Mouse (Mus musculus): ENCODE data around the gene Crtc2. TPM values are rescaled to one million over a fixed set of nuclear protein-coding genes. Genes with fewer than 3 reads are reported as not detected.

Gene Crtc2
- total RNA-seq, 4 experiments from 2014 or later: 39.7 to 43.8 (median 42.8) TPM

DNA sequence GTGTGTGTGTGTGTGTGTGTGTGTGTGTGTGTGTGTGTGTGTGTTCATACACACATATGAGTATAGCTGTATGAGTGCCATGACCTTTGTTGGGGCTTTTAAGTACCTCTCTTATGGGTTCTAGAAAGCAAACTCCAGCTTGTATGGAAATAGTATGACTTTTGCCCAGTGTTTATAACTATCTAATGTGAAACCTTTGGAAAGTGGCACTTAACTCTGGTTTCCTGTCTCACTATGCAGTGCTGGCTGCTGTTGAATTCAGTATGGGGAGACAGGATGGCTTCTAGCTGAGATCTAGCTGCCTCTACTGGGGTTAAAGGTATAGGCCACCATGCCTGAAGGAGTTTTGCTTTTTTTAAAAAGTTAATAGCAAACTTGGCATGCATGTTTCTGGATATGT lies 55.6 kb downstream of the Crtc2 start:
- DNase-seq (ENCODE audit: low spot score in 2 of 2): no peak

DNA sequence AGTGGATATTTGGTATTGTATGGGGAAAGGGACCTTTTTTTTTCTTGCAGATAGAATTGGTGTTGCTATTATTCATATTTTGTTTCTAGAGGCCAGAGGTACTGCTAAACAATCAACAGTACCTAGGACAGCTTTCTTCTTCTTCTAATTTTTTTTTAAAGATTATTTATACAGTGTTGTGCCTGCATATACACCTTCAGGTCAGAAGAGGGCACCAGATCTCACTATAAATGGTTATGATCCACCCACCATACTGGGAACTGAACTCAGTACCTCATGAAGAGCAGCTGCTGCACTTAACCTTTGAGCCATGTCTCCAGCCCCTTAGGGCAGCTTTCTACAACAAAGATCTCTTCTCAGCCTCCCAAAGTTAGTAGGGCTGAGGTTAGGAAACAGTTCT lies 59.4 kb downstream of the Crtc2 start:
- DNase-seq (ENCODE audit: low spot score in 2 of 2): no peak

Small RNA genes within 50 kb of the gene (microRNA-seq; reads per million reads assigned to microRNA genes)
- gene Mir7012: 0.25 to 1.9 reads per million in 2 experiments

Other genes with a start within 250 kb of the Crtc2 start
- gene 4933434E20Rik, start 202.5 kb upstream of the Crtc2 start, total RNA-seq (2022): 100 to 1,000 TPM in 1 of 4 experiments, 10 to 100 TPM in 3; 94.7 to 111 (median 99.1) TPM
- gene Ubap2l, start 201.5 kb upstream of the Crtc2 start, total RNA-seq (2022): 100 to 1,000 TPM; 165 to 186 (median 173) TPM
- 100 to 1,000 TPM; 143 to 186 (median 163) TPM for gene Tpm3, start 181.5 kb upstream of the Crtc2 start, total RNA-seq (2022)
- gene Nup210l, start 150.0 kb upstream of the Crtc2 start, total RNA-seq (2022): under 1 TPM; 0.16 to 0.41 (median 0.32) TPM
- gene Rps27, start 40.5 kb upstream of the Crtc2 start, total RNA-seq (2022): 1,000 to 10,000 TPM in 3 of 4 experiments, 100 to 1,000 TPM in 1; 970 to 1,112 (median 1,031) TPM
- 10 to 100 TPM in 1 of 4 experiments, 1 to 10 TPM in 3; 7.4 to 10.4 (median 7.7) TPM for gene Rab13, start 40.5 kb upstream of the Crtc2 start, total RNA-seq (2022)
- 10 to 100 TPM; 36.9 to 38.2 (median 37.4) TPM for gene Jtb, start 22.6 kb upstream of the Crtc2 start, total RNA-seq (2022)
- gene Creb3l4, start 10.7 kb upstream of the Crtc2 start, total RNA-seq (2022): under 1 TPM in 2 of 4 experiments, not detected in 2; 0.23 to 0.45 TPM
- 10 to 100 TPM; 43.0 to 64.2 (median 50.4) TPM for gene Slc39a1, start 6.0 kb upstream of the Crtc2 start, total RNA-seq (2022)
- gene Dennd4b, start 11.0 kb downstream of the Crtc2 start, total RNA-seq (2022): 10 to 100 TPM; 32.8 to 38.7 (median 33.0) TPM
- gene Gatad2b, start 39.0 kb downstream of the Crtc2 start, total RNA-seq (2022): 100 to 1,000 TPM; 100 to 109 (median 104) TPM
- gene Slc27a3, start 135.8 kb downstream of the Crtc2 start, total RNA-seq (2022): 10 to 100 TPM in 3 of 4 experiments, 1 to 10 TPM in 1; 9.1 to 12.7 (median 12.1) TPM
- 10 to 100 TPM; 56.4 to 85.0 (median 73.0) TPM for gene Ints3, start 179.5 kb downstream of the Crtc2 start, total RNA-seq (2022)
- gene Npr1, start 211.7 kb downstream of the Crtc2 start, total RNA-seq (2022): 1 to 10 TPM; 5.1 to 6.7 (median 5.8) TPM
- gene Ilf2, start 222.0 kb downstream of the Crtc2 start, total RNA-seq (2022): 10 to 100 TPM; 84.2 to 89.7 (median 87.4) TPM
- 10 to 100 TPM; 54.7 to 68.9 (median 63.0) TPM for gene Snapin, start 236.9 kb downstream of the Crtc2 start, total RNA-seq (2022)

Data from layer of hippocampus, adult 8-10 months (tissue).